Mouse (Mus musculus): ENCODE results near the gene Clic4. TPM values are rescaled to one million over a fixed set of nuclear protein-coding genes. Genes with fewer than 3 reads are reported as not detected.

Gene Clic4
- polyA plus RNA-seq, 1 experiment from 2014 or later = 194 TPM

- H3K27ac ChIP-seq (replicated peaks) = no peak overlapping the region
- ATAC-seq (ENCODE audit: low FRiP score, low read depth) = no peak
- no peak overlapping the region for H3K9ac ChIP-seq (replicated peaks)
- no peaks in the 10 kb centered on the region for H3K9me3 ChIP-seq
- H3K4me1 ChIP-seq = no peaks in the 10 kb centered on the region
- WGBS = 88% methylated on average over 9 of the region's 9 CpGs
- H3K4me2 ChIP-seq (replicated peaks) = no peak overlapping the region
- peaks cover 48% of the 10 kb centered on the region for H3K36me3 ChIP-seq
- no peak overlapping the region for H3K4me3 ChIP-seq
- H3K27me3 ChIP-seq = no peaks in the 10 kb centered on the region
Observed at GRCm38 (mm10) chr4:135223808-135224207, 48.8 kb downstream of the Clic4 start.

GRCm38 (mm10) chr4:135221632-135222407, 50.8 kb downstream of the Clic4 start:
- no peak overlapping the region for H3K4me2 ChIP-seq (replicated peaks)
- 91% methylated on average over 12 of the region's 12 CpGs for WGBS
- H3K9me3 ChIP-seq = no peaks in the 10 kb centered on the region
- no peaks in the 10 kb centered on the region for H3K4me1 ChIP-seq
- no peak overlapping the region for H3K27ac ChIP-seq (replicated peaks)
- no peak for ATAC-seq (ENCODE audit: low FRiP score, low read depth)
- H3K9ac ChIP-seq (replicated peaks) = no peak overlapping the region
- H3K4me3 ChIP-seq = no peak overlapping the region
- H3K36me3 ChIP-seq = peaks cover 67% of the 10 kb centered on the region
- H3K27me3 ChIP-seq = no peaks in the 10 kb centered on the region

DNA sequence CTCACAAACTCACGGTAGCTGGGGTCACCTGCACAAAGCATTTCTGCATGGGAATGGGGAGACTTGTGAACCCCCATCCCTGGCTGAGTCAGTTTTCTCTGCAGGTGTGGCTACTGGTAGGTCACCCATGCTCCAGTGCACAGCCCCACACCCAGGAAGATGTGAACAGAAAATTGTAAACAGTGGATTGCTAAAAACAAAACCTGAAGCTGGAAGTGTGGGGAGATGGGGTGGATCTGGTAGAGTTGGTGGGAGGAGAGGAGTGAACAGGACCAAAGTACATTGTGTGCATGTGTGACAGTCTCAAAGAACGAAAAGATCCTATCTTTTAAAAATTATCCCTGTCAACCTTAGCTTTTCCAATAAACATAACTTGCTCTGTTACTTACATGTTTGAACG, 52.0 kb downstream of the Clic4 start:
- Histone ChIP-seq H3K27me3 (no peaks in the 10 kb centered on the region), H3K9me3 (no peaks in the 10 kb centered on the region), H3K36me3 (peaks cover 74% of the 10 kb centered on the region), H3K9ac (replicated peaks) (no peak overlapping the region), H3K4me3 (no peak overlapping the region), H3K4me1 (no peaks in the 10 kb centered on the region), H3K4me2 (replicated peaks) (no peak overlapping the region), H3K27ac (replicated peaks) (no peak overlapping the region)
- ATAC-seq (ENCODE audit: low FRiP score, low read depth) = no peak
- 80% methylated on average over 3 of the region's 3 CpGs for WGBS

DNA sequence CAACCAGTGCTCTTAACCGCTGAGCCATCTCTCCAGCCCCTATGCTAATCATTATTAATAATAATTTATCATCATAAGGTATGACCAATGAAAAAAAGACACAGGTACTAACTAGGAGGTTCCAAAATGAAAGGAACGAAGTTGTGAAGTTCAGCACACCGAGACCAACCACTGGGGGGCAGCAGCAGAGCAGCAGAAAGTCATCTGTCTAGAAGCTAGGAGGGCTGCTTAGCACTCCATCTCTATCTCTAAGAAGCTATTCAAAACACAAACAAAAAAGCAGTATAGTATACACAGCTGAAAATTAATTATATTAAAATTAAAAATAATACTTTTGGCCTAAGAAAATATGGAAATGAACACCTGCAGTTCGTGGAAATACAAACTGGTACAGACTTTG, 53.0 kb downstream of the Clic4 start:
- Histone ChIP-seq H3K27me3 (no peaks in the 10 kb centered on the region), H3K36me3 (peaks cover 77% of the 10 kb centered on the region), H3K27ac (replicated peaks) (no peak overlapping the region), H3K9me3 (no peaks in the 10 kb centered on the region), H3K9ac (replicated peaks) (no peak overlapping the region), H3K4me2 (replicated peaks) (no peak overlapping the region), H3K4me1 (no peaks in the 10 kb centered on the region), H3K4me3 (no peak overlapping the region)
- WGBS = 61% methylated on average over 4 of the region's 4 CpGs
- no peak for ATAC-seq (ENCODE audit: low FRiP score, low read depth)

GRCm38 (mm10) chr4:135209846-135210245, 62.8 kb downstream of the Clic4 start:
- Histone ChIP-seq H3K36me3 (peaks cover 13% of the 10 kb centered on the region; the same call in 1 of the 2 replicates), H3K4me3 (no peak overlapping the region), H3K4me1 (peaks cover 5% of the 10 kb centered on the region), H3K27ac (replicated peaks) (no peak overlapping the region), H3K9ac (replicated peaks) (no peak overlapping the region), H3K27me3 (peaks cover 22% of the 10 kb centered on the region), H3K4me2 (replicated peaks) (no peak overlapping the region), H3K9me3 (0 out of 2 replicates have a peak, but pooled peaks cover 3% of the 10 kb centered on the region)
- WGBS = 72% methylated on average over 2 of the region's 2 CpGs
- no peak for ATAC-seq (ENCODE audit: low FRiP score, low read depth)

- no peaks in the 10 kb centered on the region for H3K36me3 ChIP-seq
- peaks cover 11% of the 10 kb centered on the region for H3K4me1 ChIP-seq
- 0 out of 2 replicates have a peak, but pooled peaks cover 3% of the 10 kb centered on the region for H3K9me3 ChIP-seq
- H3K4me3 ChIP-seq = peak overlapping the region; percentile 39
- peaks cover 46% of the 10 kb centered on the region for H3K27me3 ChIP-seq
- peak; percentile 69; the same call in 1 of the 2 replicates for ATAC-seq (ENCODE audit: low FRiP score, low read depth)
- 2% methylated on average over 47 of the region's 47 CpGs for WGBS
- peak overlapping the region; percentile 74 for H3K4me2 ChIP-seq (replicated peaks)
- H3K9ac ChIP-seq (replicated peaks) = peak overlapping the region; percentile 51
- no peak overlapping the region for H3K27ac ChIP-seq (replicated peaks)
Observed at GRCm38 (mm10) chr4:135205711-135206600, 66.7 kb downstream of the Clic4 start.

DNA sequence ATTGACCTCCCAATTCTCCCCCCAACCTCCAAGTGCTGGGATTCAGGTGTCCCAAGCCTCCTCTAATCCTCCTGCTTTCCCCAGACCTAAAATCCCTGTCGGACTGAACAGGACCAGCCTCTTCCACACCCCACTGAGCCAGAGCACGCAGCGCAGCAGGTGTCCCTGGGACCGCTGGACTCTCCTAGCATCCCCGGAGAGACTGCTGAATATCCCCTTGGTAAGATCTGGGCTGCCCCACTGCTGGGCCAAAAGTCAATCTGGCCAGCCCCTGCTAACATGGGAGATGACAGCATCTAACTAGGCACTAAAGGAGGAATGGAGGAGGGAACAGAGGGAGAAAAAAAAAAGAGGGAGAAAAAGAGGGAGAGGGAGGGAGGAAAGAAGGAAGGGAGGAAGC, 67.4 kb downstream of the Clic4 start:
- 8% methylated on average over 5 of the region's 5 CpGs for WGBS
- Histone ChIP-seq H3K27ac (replicated peaks) (no peak overlapping the region), H3K4me2 (replicated peaks) (no peak overlapping the region), H3K4me1 (peaks cover 11% of the 10 kb centered on the region), H3K9ac (replicated peaks) (no peak overlapping the region), H3K4me3 (no peak overlapping the region), H3K9me3 (0 out of 2 replicates have a peak, but pooled peaks cover 2% of the 10 kb centered on the region), H3K27me3 (peaks cover 46% of the 10 kb centered on the region), H3K36me3 (no peaks in the 10 kb centered on the region)
- no peak for ATAC-seq (ENCODE audit: low FRiP score, low read depth)

- 78% methylated on average over 5 of the region's 5 CpGs for WGBS
- H3K4me1 ChIP-seq = peaks cover 11% of the 10 kb centered on the region
- no peak overlapping the region for H3K4me2 ChIP-seq (replicated peaks)
- H3K9ac ChIP-seq (replicated peaks) = no peak overlapping the region
- no peak for ATAC-seq (ENCODE audit: low FRiP score, low read depth)
- H3K27ac ChIP-seq (replicated peaks) = no peak overlapping the region
- no peak overlapping the region for H3K4me3 ChIP-seq
- peaks cover 46% of the 10 kb centered on the region for H3K27me3 ChIP-seq
- H3K36me3 ChIP-seq = no peaks in the 10 kb centered on the region
- no peaks in the 10 kb centered on the region for H3K9me3 ChIP-seq
Observed at GRCm38 (mm10) chr4:135204666-135205065, 67.9 kb downstream of the Clic4 start.

GRCm38 (mm10) chr4:135203806-135204560, 68.6 kb downstream of the Clic4 start:
- no peak overlapping the region for H3K27ac ChIP-seq (replicated peaks)
- H3K4me2 ChIP-seq (replicated peaks) = peak overlapping the region; percentile 48
- peaks cover 11% of the 10 kb centered on the region for H3K4me1 ChIP-seq
- H3K9me3 ChIP-seq = no peaks in the 10 kb centered on the region
- peak overlapping the region; percentile 21 for H3K4me3 ChIP-seq
- 22% methylated on average over 17 of the region's 17 CpGs for WGBS
- no peak overlapping the region; the same call in 1 of the 2 replicates for H3K9ac ChIP-seq (replicated peaks)
- peaks cover 46% of the 10 kb centered on the region for H3K27me3 ChIP-seq
- H3K36me3 ChIP-seq = no peaks in the 10 kb centered on the region
- ATAC-seq (ENCODE audit: low FRiP score, low read depth) = no peak

- no peak for ATAC-seq (ENCODE audit: low FRiP score, low read depth)
- Histone ChIP-seq H3K36me3 (no peaks in the 10 kb centered on the region), H3K27ac (replicated peaks) (no peak overlapping the region), H3K27me3 (peaks cover 49% of the 10 kb centered on the region), H3K4me2 (replicated peaks) (peak overlapping the region; percentile 48), H3K4me3 (peak overlapping the region; percentile 21), H3K9ac (replicated peaks) (no peak overlapping the region; the same call in 1 of the 2 replicates), H3K4me1 (peaks cover 11% of the 10 kb centered on the region), H3K9me3 (no peaks in the 10 kb centered on the region)
- 19% methylated on average over 14 of the region's 14 CpGs for WGBS
Observed at GRCm38 (mm10) chr4:135203279-135203678, 69.3 kb downstream of the Clic4 start.

DNA sequence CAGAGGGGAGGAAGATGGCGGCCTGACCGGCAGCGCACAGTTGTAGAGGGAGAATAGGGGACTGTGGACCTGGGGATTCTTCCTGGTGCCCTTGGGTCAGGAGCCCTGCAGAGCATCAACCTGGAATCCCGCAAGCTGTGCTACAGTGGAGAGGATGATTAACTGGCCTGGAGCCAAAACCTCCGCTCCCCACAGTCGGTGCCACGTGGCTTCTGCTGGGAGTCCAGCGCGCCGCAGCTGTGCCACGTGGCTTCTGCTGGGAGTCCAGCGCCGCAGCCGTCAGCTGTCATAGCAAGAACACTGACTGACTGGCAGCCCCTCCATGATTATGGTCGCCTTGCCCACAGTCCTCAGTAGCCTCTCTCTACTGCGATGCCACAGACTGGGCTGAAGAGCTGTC, 70.8 kb downstream of the Clic4 start:
- Histone ChIP-seq H3K4me3 (no peak overlapping the region), H3K4me1 (peaks cover 11% of the 10 kb centered on the region), H3K4me2 (replicated peaks) (no peak overlapping the region), H3K36me3 (no peaks in the 10 kb centered on the region), H3K9me3 (no peaks in the 10 kb centered on the region), H3K27me3 (peaks cover 43% of the 10 kb centered on the region), H3K27ac (replicated peaks) (no peak overlapping the region), H3K9ac (replicated peaks) (no peak overlapping the region)
- no peak for ATAC-seq (ENCODE audit: low FRiP score, low read depth)
- WGBS = 84% methylated on average over 16 of the region's 16 CpGs
